Mouse (Mus musculus): ENCODE measurements around the gene Bend5. TPM values are rescaled to one million over a fixed set of nuclear protein-coding genes. Genes with fewer than 3 reads are reported as not detected.

The Bend5 gene
- total RNA-seq (2014; fragmentation: Nextera tagmentation) (not detected in 2 replicates), total RNA-seq (2017) (0.22 and 0.41 TPM in 2 replicates)

- peak; percentile 85 for ATAC-seq (replicated peaks; ENCODE audit: poor library complexity, severe bottlenecking)
These were observed at the start of gene Bend5 for GRCm38 (mm10) chr4:111414818-111415488. TSS of gene Bend5 (plus strand) at chr4:111415006.

GRCm38 (mm10) chr4:111367771-111368170 lies 47.0 kb upstream of the Bend5 start:
- no peak for ATAC-seq (replicated peaks; ENCODE audit: poor library complexity, severe bottlenecking)

- no peak for ATAC-seq (replicated peaks; ENCODE audit: poor library complexity, severe bottlenecking)
These were observed 37.6 kb upstream of the Bend5 start for GRCm38 (mm10) chr4:111377159-111377558.

- ATAC-seq (replicated peaks; ENCODE audit: poor library complexity, severe bottlenecking), result no peak
These were observed 36.7 kb upstream of the Bend5 start for GRCm38 (mm10) chr4:111378071-111378470.

- ATAC-seq (replicated peaks; ENCODE audit: poor library complexity, severe bottlenecking), result no peak
These were observed 31.7 kb upstream of the Bend5 start for GRCm38 (mm10) chr4:111383101-111383500.

GRCm38 (mm10) chr4:111390736-111391135 lies 24.1 kb upstream of the Bend5 start:
- ATAC-seq (replicated peaks; ENCODE audit: poor library complexity, severe bottlenecking), result no peak

GRCm38 (mm10) chr4:111399784-111400183 lies 15.0 kb upstream of the Bend5 start:
- no peak for ATAC-seq (replicated peaks; ENCODE audit: poor library complexity, severe bottlenecking)

GRCm38 (mm10) chr4:111400676-111401075 lies 14.1 kb upstream of the Bend5 start:
- ATAC-seq (replicated peaks; ENCODE audit: poor library complexity, severe bottlenecking), result no peak

- ATAC-seq (replicated peaks; ENCODE audit: poor library complexity, severe bottlenecking), result no peak
These were observed 11.6 kb upstream of the Bend5 start for GRCm38 (mm10) chr4:111403243-111403642.

- ATAC-seq (replicated peaks; ENCODE audit: poor library complexity, severe bottlenecking), result no peak
These were observed 4.1 kb upstream of the Bend5 start for GRCm38 (mm10) chr4:111410731-111411130.

- ATAC-seq (replicated peaks; ENCODE audit: poor library complexity, severe bottlenecking), result no peak
These were observed 407 bp upstream of the Bend5 start for GRCm38 (mm10) chr4:111414399-111414798.

GRCm38 (mm10) chr4:111416126-111416525 lies 1.3 kb downstream of the Bend5 start:
- no peak for ATAC-seq (replicated peaks; ENCODE audit: poor library complexity, severe bottlenecking)

- ATAC-seq (replicated peaks; ENCODE audit: poor library complexity, severe bottlenecking), result no peak
These were observed 1.7 kb downstream of the Bend5 start for GRCm38 (mm10) chr4:111416551-111416950.

- ATAC-seq (replicated peaks; ENCODE audit: poor library complexity, severe bottlenecking), result no peak
These were observed 2.9 kb downstream of the Bend5 start for GRCm38 (mm10) chr4:111417716-111418115.

GRCm38 (mm10) chr4:111419476-111419875 lies 4.7 kb downstream of the Bend5 start:
- ATAC-seq (replicated peaks; ENCODE audit: poor library complexity, severe bottlenecking), result no peak

- no peak for ATAC-seq (replicated peaks; ENCODE audit: poor library complexity, severe bottlenecking)
These were observed 5.2 kb downstream of the Bend5 start for GRCm38 (mm10) chr4:111420031-111420430.

GRCm38 (mm10) chr4:111420955-111421354 lies 6.1 kb downstream of the Bend5 start:
- no peak for ATAC-seq (replicated peaks; ENCODE audit: poor library complexity, severe bottlenecking)

- ATAC-seq (replicated peaks; ENCODE audit: poor library complexity, severe bottlenecking), result no peak
These were observed 7.0 kb downstream of the Bend5 start for GRCm38 (mm10) chr4:111421785-111422184.

GRCm38 (mm10) chr4:111424371-111424950 lies 9.7 kb downstream of the Bend5 start:
- ATAC-seq (replicated peaks; ENCODE audit: poor library complexity, severe bottlenecking), result no peak

GRCm38 (mm10) chr4:111425170-111425569 lies 10.4 kb downstream of the Bend5 start:
- no peak for ATAC-seq (replicated peaks; ENCODE audit: poor library complexity, severe bottlenecking)

GRCm38 (mm10) chr4:111431186-111431585 lies 16.4 kb downstream of the Bend5 start:
- ATAC-seq (replicated peaks; ENCODE audit: poor library complexity, severe bottlenecking), result no peak

GRCm38 (mm10) chr4:111432013-111432412 lies 17.2 kb downstream of the Bend5 start:
- ATAC-seq (replicated peaks; ENCODE audit: poor library complexity, severe bottlenecking), result no peak

All from granulocyte monocyte progenitor cell, adult 5-6 weeks (primary cell).